Mouse (Mus musculus): ENCODE results near the gene Phxr2. TPM values are rescaled to one million over a fixed set of nuclear protein-coding genes. Genes with fewer than 3 reads are reported as not detected.

Gene Phxr2
- polyA plus RNA-seq, 1 experiment from 2014 or later = not detected

DNA sequence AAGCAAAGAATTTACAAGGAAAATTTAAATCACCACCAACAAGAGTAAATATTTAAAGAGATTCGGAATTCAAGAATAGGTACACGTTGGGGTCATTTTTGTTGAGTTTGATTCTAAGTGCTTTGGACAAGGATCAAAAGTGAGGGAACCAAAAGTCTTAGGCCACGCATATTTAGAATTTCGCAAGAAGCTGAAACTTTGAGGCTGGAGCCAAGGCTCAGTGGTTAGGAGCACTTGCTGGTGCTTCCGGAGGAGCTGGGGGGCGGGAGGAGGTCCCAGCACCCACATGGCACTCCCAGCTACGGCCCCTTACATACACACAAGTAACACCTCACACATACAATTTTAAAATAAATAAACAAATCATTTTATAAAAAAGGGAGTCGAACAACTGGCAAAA is 20.5 kb upstream of the Phxr2 start:
- no peaks in the 10 kb centered on the region for H3K27me3 ChIP-seq (ENCODE audit: control insufficient read depth, insufficient read depth, low read length)
- H3K36me3 ChIP-seq (ENCODE audit: control insufficient read depth, insufficient read depth) = 0 out of 2 replicates have a peak, but pooled peaks cover 4% of the 10 kb centered on the region
- H3K27ac ChIP-seq (ENCODE audit: low read length) = no peak overlapping the region
- WGBS = 86% methylated on average over 8 of the region's 8 CpGs
- no peak for ATAC-seq (replicated peaks; ENCODE audit: extremely low read depth, insufficient read depth, low FRiP score)
- H3K4me1 ChIP-seq (ENCODE audit: control insufficient read depth, insufficient read depth, low read length) = no peaks in the 10 kb centered on the region
- H3K9me3 ChIP-seq (replicated peaks; ENCODE audit: control insufficient read depth, low read length) = no peaks in the 10 kb centered on the region
- no peak overlapping the region for H3K9ac ChIP-seq (ENCODE audit: low read length)
- H3K4me2 ChIP-seq (ENCODE audit: low read depth, low read length) = no peak overlapping the region
- no peak overlapping the region for H3K4me3 ChIP-seq (ENCODE audit: low read length)

DNA sequence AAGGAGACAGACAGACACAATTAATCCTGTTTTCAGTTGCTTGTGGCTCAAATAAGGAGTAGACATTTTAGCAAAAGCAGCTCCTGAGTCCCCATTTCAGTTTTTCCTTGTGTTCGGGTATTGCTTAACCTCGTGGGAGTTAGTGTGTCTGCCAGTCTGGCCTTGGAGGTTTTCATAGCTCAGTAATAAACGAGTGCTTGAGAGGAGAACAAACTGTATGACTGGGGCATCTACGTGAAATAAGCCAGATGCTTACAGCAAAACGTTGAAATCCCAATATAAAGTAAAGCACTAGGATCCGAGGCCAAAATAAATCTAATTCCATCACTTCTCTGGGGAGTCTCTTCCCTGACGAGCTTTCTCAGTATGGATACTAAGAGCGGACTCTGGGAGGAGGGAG is 19.5 kb upstream of the Phxr2 start:
- Histone ChIP-seq H3K9ac (ENCODE audit: low read length) (no peak overlapping the region), H3K27ac (ENCODE audit: low read length) (no peak overlapping the region), H3K36me3 (ENCODE audit: control insufficient read depth, insufficient read depth) (0 out of 2 replicates have a peak, but pooled peaks cover 4% of the 10 kb centered on the region), H3K27me3 (ENCODE audit: control insufficient read depth, insufficient read depth, low read length) (no peaks in the 10 kb centered on the region), H3K9me3 (replicated peaks; ENCODE audit: control insufficient read depth, low read length) (no peaks in the 10 kb centered on the region), H3K4me1 (ENCODE audit: control insufficient read depth, insufficient read depth, low read length) (no peaks in the 10 kb centered on the region), H3K4me2 (ENCODE audit: low read depth, low read length) (no peak overlapping the region), H3K4me3 (ENCODE audit: low read length) (no peak overlapping the region)
- no peak for ATAC-seq (replicated peaks; ENCODE audit: extremely low read depth, insufficient read depth, low FRiP score)
- 76% methylated on average over 8 of the region's 8 CpGs for WGBS

DNA sequence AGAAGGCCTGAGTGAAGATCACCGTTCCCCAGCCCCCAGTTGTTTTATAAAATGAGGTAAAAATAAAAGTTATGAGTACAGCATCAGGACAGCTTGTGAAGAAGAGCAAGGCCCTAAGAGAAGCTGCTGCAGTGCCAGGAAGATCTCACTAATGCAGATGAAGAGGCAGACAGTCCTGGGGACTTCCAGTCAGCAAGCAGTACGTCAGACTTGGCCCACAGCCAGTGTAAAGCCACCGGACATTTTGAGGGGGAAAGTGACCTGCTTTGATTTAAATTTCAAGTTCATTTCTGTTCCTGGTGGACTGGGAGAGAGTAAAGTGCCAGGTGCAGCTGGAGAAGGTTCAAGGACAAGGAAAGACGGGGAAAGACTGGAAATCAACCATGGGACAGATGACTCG is 10.2 kb upstream of the Phxr2 start:
- no peaks in the 10 kb centered on the region for H3K4me1 ChIP-seq (ENCODE audit: control insufficient read depth, insufficient read depth, low read length)
- no peak overlapping the region for H3K4me2 ChIP-seq (ENCODE audit: low read depth, low read length)
- no peak overlapping the region for H3K9ac ChIP-seq (ENCODE audit: low read length)
- WGBS = 55% methylated on average over 5 of the region's 5 CpGs
- H3K4me3 ChIP-seq (ENCODE audit: low read length) = no peak overlapping the region
- H3K9me3 ChIP-seq (replicated peaks; ENCODE audit: control insufficient read depth, low read length) = no peaks in the 10 kb centered on the region
- ATAC-seq (replicated peaks; ENCODE audit: extremely low read depth, insufficient read depth, low FRiP score) = no peak
- H3K36me3 ChIP-seq (ENCODE audit: control insufficient read depth, insufficient read depth) = peaks cover 8% of the 10 kb centered on the region; the same call in 1 of the 2 replicates
- H3K27me3 ChIP-seq (ENCODE audit: control insufficient read depth, insufficient read depth, low read length) = no peaks in the 10 kb centered on the region
- H3K27ac ChIP-seq (ENCODE audit: low read length) = no peak overlapping the region

DNA sequence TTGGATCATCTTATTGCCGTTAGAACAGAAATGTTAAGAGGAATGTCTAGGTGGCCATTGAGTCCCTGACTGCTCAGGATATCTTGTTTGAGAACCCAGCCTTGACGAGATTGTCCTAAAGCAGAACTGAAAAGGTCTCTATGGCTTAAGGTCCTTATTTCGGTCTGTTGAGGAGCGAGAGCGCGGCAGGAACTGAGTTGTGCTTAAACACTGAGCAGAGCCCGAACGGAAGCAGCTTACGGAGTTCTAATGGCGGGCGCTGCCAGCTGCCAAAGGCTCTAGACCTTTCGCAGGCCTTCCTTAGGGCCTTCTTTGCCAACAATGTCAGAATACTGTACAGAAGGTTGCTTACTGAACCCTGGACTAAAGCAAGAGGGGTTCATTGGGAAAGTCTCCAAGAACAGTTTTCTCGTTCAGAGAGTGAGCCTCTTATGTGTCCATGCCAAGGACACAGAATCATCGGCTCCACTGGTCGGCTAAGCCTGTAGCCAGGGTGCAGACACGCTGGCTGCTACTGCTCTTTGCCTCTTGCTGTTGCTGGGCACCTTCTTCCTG is 7.3 kb upstream of the Phxr2 start:
- WGBS = 90% methylated on average over 16 of the region's 16 CpGs
- H3K27ac ChIP-seq (ENCODE audit: low read length) = no peak overlapping the region

DNA sequence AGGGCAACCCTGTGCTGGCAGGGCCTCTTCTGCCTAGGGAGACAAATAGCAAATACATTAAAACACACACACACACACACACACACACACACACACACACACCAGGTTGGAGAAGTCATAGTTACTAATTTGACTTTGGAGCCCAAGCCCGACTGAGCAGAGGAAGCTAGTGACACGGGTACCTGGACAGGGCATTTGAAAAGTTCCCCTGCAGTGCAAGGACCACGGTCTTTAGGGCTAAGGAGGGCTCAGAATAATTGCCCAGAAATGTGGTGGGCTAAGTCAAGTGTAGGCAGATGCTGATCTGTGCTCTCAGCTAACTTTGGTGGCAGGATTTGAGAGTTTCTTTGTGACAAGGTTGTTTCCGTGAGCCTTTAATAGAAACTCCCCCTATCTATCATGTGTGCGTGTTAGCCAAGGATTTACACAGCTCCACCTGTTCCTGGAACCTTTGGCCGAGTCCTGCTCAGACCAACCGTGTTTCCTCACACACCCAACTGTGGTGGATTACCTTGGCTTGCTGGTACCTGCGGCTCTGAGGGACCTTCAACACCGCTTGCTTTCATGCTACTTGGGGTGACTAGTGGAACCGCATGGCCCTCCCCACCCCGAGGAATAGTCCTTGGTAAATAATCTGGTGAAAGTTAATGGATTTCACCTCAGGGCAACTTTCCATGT is 6.6 kb upstream of the Phxr2 start:
- 0 out of 2 replicates have a peak, but pooled peaks cover 4% of the 10 kb centered on the region for H3K4me1 ChIP-seq (ENCODE audit: control insufficient read depth, insufficient read depth, low read length)
- H3K9me3 ChIP-seq (replicated peaks; ENCODE audit: control insufficient read depth, low read length) = no peaks in the 10 kb centered on the region
- H3K36me3 ChIP-seq (ENCODE audit: control insufficient read depth, insufficient read depth) = peaks cover 6% of the 10 kb centered on the region; the same call in 1 of the 2 replicates
- no peak overlapping the region for H3K27ac ChIP-seq (ENCODE audit: low read length)
- H3K27me3 ChIP-seq (ENCODE audit: control insufficient read depth, insufficient read depth, low read length) = no peaks in the 10 kb centered on the region
- 90% methylated on average over 11 of the region's 11 CpGs for WGBS
- H3K4me2 ChIP-seq (ENCODE audit: low read depth, low read length) = no peak overlapping the region
- H3K4me3 ChIP-seq (ENCODE audit: low read length) = no peak overlapping the region
- ATAC-seq (replicated peaks; ENCODE audit: extremely low read depth, insufficient read depth, low FRiP score) = no peak
- no peak overlapping the region for H3K9ac ChIP-seq (ENCODE audit: low read length)

More for the DNA sequence above, 7.3 kb upstream of the Phxr2 start:
- Histone ChIP-seq H3K4me2 (ENCODE audit: low read depth, low read length) (no peak overlapping the region), H3K9ac (ENCODE audit: low read length) (no peak overlapping the region), H3K9me3 (replicated peaks; ENCODE audit: control insufficient read depth, low read length) (no peaks in the 10 kb centered on the region), H3K4me3 (ENCODE audit: low read length) (no peak overlapping the region), H3K27me3 (ENCODE audit: control insufficient read depth, insufficient read depth, low read length) (no peaks in the 10 kb centered on the region), H3K36me3 (ENCODE audit: control insufficient read depth, insufficient read depth) (peaks cover 6% of the 10 kb centered on the region; the same call in 1 of the 2 replicates), H3K4me1 (ENCODE audit: control insufficient read depth, insufficient read depth, low read length) (0 out of 2 replicates have a peak, but pooled peaks cover 4% of the 10 kb centered on the region)
- no peak for ATAC-seq (replicated peaks; ENCODE audit: extremely low read depth, insufficient read depth, low FRiP score)

DNA sequence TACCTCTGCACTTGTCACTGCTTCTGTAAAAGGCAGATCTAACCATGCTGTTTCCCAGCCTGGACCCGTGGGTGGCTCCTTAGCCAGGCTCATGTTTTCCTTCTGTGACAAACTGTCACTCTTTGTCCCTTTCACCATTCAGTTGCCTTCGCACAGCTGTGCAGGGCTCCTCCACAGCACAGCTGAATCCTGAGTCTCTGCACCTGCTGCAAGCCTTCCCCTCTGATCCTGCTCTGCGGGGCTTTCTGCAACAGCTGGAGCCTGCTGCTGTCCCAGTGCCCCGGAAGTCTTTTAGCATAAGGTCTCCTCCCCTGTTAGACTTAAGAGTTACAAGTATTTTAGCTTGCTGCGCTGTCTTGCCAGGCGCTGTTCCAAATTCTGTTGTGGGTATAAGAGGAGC is 6.1 kb upstream of the Phxr2 start:
- ATAC-seq (replicated peaks; ENCODE audit: extremely low read depth, insufficient read depth, low FRiP score) = peak; percentile 50
- Histone ChIP-seq H3K4me2 (ENCODE audit: low read depth, low read length) (no peak overlapping the region), H3K4me3 (ENCODE audit: low read length) (no peak overlapping the region), H3K4me1 (ENCODE audit: control insufficient read depth, insufficient read depth, low read length) (0 out of 2 replicates have a peak, but pooled peaks cover 4% of the 10 kb centered on the region), H3K9ac (ENCODE audit: low read length) (no peak overlapping the region), H3K27me3 (ENCODE audit: control insufficient read depth, insufficient read depth, low read length) (no peaks in the 10 kb centered on the region), H3K36me3 (ENCODE audit: control insufficient read depth, insufficient read depth) (peaks cover 6% of the 10 kb centered on the region; the same call in 1 of the 2 replicates), H3K9me3 (replicated peaks; ENCODE audit: control insufficient read depth, low read length) (no peaks in the 10 kb centered on the region), H3K27ac (ENCODE audit: low read length) (no peak overlapping the region)
- 62% methylated on average over 6 of the region's 6 CpGs for WGBS

DNA sequence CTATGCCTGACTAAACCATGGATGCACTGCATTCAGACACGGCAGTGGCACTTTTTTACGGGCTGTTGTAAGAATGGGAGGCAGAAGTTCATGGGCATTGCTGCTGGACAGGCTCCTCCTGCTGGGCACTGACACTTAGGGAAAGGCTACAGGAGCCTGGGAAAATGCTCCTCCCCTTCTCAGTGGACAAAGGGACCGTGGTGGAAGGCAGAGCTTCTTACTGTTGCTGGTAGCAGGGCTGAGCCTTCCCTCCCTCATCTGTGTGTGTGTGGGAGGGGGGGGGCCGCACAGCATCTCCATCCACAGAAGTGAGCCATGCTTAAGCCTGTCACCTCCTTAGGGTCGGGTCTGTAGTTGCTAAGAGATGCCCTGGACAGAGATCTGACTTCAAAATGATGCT is 5.2 kb upstream of the Phxr2 start:
- WGBS = 66% methylated on average over 5 of the region's 5 CpGs
- Histone ChIP-seq H3K4me2 (ENCODE audit: low read depth, low read length) (no peak overlapping the region), H3K36me3 (ENCODE audit: control insufficient read depth, insufficient read depth) (peaks cover 8% of the 10 kb centered on the region; the same call in 1 of the 2 replicates), H3K9ac (ENCODE audit: low read length) (no peak overlapping the region), H3K27me3 (ENCODE audit: control insufficient read depth, insufficient read depth, low read length) (no peaks in the 10 kb centered on the region), H3K9me3 (replicated peaks; ENCODE audit: control insufficient read depth, low read length) (no peaks in the 10 kb centered on the region), H3K27ac (ENCODE audit: low read length) (no peak overlapping the region), H3K4me1 (ENCODE audit: control insufficient read depth, insufficient read depth, low read length) (0 out of 2 replicates have a peak, but pooled peaks cover 4% of the 10 kb centered on the region), H3K4me3 (ENCODE audit: low read length) (no peak overlapping the region)
- ATAC-seq (replicated peaks; ENCODE audit: extremely low read depth, insufficient read depth, low FRiP score) = no peak

DNA sequence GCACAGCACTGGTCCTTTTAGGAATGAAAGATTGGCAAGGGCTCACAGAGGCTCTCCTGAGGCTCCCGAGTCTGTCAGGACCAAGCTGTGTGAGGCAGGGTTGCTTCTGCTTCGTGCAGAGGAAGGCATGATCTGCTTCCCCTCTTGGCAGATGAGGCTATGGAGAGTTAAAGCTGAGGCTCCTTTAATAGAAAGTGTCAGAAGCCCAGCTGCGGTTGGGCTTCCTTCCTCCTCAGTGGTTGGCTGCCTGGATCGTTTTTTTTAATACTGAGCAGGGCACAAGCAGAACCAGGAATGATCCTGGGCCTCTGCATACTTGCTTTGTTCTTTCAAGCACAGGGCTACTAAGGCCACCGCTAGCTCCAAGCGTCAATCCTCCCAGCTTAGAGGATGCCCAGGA is 4.5 kb upstream of the Phxr2 start:
- no peak overlapping the region; the same call in 1 of the 2 replicates for H3K27ac ChIP-seq (ENCODE audit: low read length)
- H3K4me2 ChIP-seq (ENCODE audit: low read depth, low read length) = no peak overlapping the region
- H3K4me3 ChIP-seq (ENCODE audit: low read length) = no peak overlapping the region
- peaks cover 8% of the 10 kb centered on the region; the same call in 1 of the 2 replicates for H3K36me3 ChIP-seq (ENCODE audit: control insufficient read depth, insufficient read depth)
- 18% methylated on average over 6 of the region's 6 CpGs for whole genome bisulfite sequencing
- H3K9ac ChIP-seq (ENCODE audit: low read length) = no peak overlapping the region
- no peaks in the 10 kb centered on the region for H3K27me3 ChIP-seq (ENCODE audit: control insufficient read depth, insufficient read depth, low read length)
- ATAC-seq (replicated peaks; ENCODE audit: extremely low read depth, insufficient read depth, low FRiP score) = no peak
- H3K9me3 ChIP-seq (replicated peaks; ENCODE audit: control insufficient read depth, low read length) = no peaks in the 10 kb centered on the region
- H3K4me1 ChIP-seq (ENCODE audit: control insufficient read depth, insufficient read depth, low read length) = 0 out of 2 replicates have a peak, but pooled peaks cover 4% of the 10 kb centered on the region

DNA sequence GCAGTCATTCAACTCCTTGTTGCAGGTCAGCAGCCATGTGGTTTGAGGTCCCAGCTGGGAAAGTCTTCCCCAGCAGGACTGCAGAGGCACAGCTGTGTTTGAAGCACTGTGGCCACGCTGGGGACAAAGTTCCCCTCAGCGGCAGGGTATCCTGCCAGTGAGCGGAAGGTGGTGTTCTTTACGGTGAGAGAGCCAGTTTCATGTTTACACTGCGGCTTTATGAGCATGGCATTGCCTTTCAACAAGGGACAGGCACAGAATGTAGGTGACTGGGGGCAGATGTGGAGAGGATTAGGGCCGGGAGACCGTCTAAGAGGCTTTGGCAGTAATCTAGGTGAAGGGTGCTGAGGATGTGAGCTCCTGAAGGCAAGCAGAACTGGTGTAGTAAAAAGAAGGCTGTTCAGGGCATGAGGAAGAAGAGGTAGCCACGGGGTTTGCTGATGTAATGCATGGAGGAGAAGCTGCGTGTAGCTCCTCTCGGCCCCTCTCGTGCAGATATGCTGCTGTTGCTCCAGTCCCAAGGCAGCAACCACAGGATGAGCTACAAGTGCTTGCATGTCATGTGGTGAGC is 1.7 kb upstream of the Phxr2 start:
- no peak for ATAC-seq (replicated peaks; ENCODE audit: extremely low read depth, insufficient read depth, low FRiP score)
- 68% methylated on average over 11 of the region's 11 CpGs for WGBS
- H3K27ac ChIP-seq (ENCODE audit: low read length) = peak overlapping the region; percentile 30

More for the DNA sequence above, 1.7 kb upstream of the Phxr2 start:
- 0 out of 2 replicates have a peak, but pooled peaks cover 4% of the 10 kb centered on the region for H3K4me1 ChIP-seq (ENCODE audit: control insufficient read depth, insufficient read depth, low read length)
- no peaks in the 10 kb centered on the region for H3K9me3 ChIP-seq (replicated peaks; ENCODE audit: control insufficient read depth, low read length)
- 0 out of 2 replicates have a peak, but pooled peaks cover 2% of the 10 kb centered on the region for H3K36me3 ChIP-seq (ENCODE audit: control insufficient read depth, insufficient read depth)
- H3K9ac ChIP-seq (ENCODE audit: low read length) = no peak overlapping the region
- H3K4me3 ChIP-seq (ENCODE audit: low read length) = no peak overlapping the region
- H3K4me2 ChIP-seq (ENCODE audit: low read depth, low read length) = no peak overlapping the region
- no peaks in the 10 kb centered on the region for H3K27me3 ChIP-seq (ENCODE audit: control insufficient read depth, insufficient read depth, low read length)
